Mouse (Mus musculus): ENCODE measurements around the gene Lmln. TPM values are rescaled to one million over a fixed set of nuclear protein-coding genes. Genes with fewer than 3 reads are reported as not detected.

The Lmln gene
- polyA plus RNA-seq, 1 experiment from 2014 or later, result 1.2 TPM

DNA sequence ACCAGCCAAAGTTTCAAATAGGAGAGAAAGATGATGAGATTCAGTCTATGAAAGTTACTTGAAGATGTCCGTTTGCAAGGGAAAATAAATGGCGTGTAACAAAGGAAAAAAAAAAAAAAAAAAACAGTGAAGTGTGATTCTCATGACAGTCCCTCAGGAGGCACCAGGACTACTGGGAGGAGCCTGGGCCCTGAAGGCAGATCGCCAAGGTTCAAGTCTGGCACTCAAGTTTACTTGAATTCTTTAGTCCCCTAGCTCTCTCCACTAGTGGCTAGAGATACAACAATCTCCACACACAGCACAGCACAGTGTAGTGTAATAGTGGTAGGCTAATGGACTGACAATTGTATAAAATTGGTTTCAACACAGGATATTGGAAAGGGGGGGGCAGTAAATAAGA is 40.9 kb upstream of the Lmln start:
- DNase-seq (ENCODE audit: low spot score), result no peak
- no peak for ATAC-seq (replicated peaks; ENCODE audit: insufficient number of reproducible peaks, low FRiP score, low TSS enrichment, low read depth)
- Histone ChIP-seq H3K4me3 (ENCODE audit: low read depth, low read length) (no peak overlapping the region), H3K36me3 (replicated peaks; ENCODE audit: control insufficient read depth, insufficient read depth, low read depth, low read length) (no peaks in the 10 kb centered on the region), H3K9me3 (replicated peaks; ENCODE audit: control insufficient read depth, low read length) (no peaks in the 10 kb centered on the region), H3K27ac (replicated peaks; ENCODE audit: low read depth, low read length) (no peak overlapping the region), H3K4me1 (ENCODE audit: control insufficient read depth, insufficient read depth, low read length) (no peaks in the 10 kb centered on the region), H3K9ac (replicated peaks; ENCODE audit: low read length) (no peak overlapping the region), H3K4me2 (ENCODE audit: low read depth, low read length) (no peak overlapping the region), H3K27me3 (ENCODE audit: control insufficient read depth, insufficient read depth, low read length) (no peaks in the 10 kb centered on the region)
- 70% methylated on average over 3 of the region's 3 CpGs for WGBS

DNA sequence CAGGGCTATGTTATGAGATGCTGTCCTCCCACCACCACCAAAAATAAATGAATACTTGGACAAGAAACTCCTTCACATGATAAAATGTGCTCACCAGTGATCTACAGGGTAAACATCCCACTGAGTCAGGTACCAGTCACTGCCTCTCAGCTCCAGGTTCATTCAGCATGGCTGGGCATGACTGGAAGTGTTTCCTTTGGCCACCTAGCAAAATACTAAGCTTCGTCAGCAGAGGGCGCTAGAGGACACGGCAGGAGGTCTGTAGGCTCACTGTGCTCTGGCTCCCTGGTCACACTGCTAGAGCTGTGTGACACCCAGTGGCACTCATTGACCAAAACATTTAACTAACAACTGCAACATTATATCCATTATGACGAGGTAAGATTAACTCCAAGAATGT is 38.6 kb upstream of the Lmln start:
- H3K4me1 ChIP-seq (ENCODE audit: control insufficient read depth, insufficient read depth, low read length), result no peaks in the 10 kb centered on the region
- no peaks in the 10 kb centered on the region for H3K36me3 ChIP-seq (replicated peaks; ENCODE audit: control insufficient read depth, insufficient read depth, low read depth, low read length)
- H3K4me3 ChIP-seq (ENCODE audit: low read depth, low read length), result no peak overlapping the region
- DNase-seq (ENCODE audit: low spot score), result peak; percentile 84
- 0 out of 2 replicates have a peak, but pooled peaks have one; percentile 48 for ATAC-seq (replicated peaks; ENCODE audit: insufficient number of reproducible peaks, low FRiP score, low TSS enrichment, low read depth)
- no peak overlapping the region for H3K4me2 ChIP-seq (ENCODE audit: low read depth, low read length)
- H3K9me3 ChIP-seq (replicated peaks; ENCODE audit: control insufficient read depth, low read length), result no peaks in the 10 kb centered on the region
- WGBS, result 4% methylated on average over 4 of the region's 4 CpGs
- H3K27me3 ChIP-seq (ENCODE audit: control insufficient read depth, insufficient read depth, low read length), result no peaks in the 10 kb centered on the region
- H3K27ac ChIP-seq (replicated peaks; ENCODE audit: low read depth, low read length), result no peak overlapping the region
- H3K9ac ChIP-seq (replicated peaks; ENCODE audit: low read length), result no peak overlapping the region

DNA sequence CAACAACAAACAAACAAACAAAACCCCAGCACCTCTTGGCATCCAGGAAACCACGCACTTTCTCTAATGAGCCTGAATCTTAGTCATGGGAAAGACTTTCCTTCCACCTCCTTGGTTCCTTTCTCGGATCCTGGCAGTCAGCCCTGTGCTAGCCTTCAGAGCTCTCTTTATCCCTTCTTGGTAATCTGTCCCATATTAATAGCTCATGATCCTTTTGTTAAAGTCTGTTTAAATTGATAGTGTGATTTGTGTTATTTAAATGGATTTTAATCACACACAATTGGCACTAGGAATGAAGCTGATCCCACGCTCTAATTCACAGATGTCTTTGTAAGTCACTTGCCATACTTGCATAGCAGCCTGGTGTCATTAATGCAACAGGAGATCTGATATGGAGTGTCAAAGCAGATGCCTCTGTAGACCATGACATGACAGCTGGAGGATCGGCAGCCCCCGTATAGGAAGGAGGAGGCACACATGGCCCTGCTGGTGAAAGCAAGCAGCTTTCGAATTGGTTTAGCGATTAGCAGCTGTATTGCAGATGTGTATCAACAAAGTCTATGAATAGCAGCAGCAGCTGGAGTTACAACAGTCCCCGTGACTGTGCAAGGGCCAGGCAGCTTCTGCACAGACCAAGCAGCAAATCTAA is 37.7 kb upstream of the Lmln start:
- ATAC-seq (replicated peaks; ENCODE audit: insufficient number of reproducible peaks, low FRiP score, low TSS enrichment, low read depth) (no peak), DNase-seq (ENCODE audit: low spot score) (no peak)
- H3K4me2 ChIP-seq (ENCODE audit: low read depth, low read length), result no peak overlapping the region
- H3K27me3 ChIP-seq (ENCODE audit: control insufficient read depth, insufficient read depth, low read length), result no peaks in the 10 kb centered on the region
- no peak overlapping the region for H3K4me3 ChIP-seq (ENCODE audit: low read depth, low read length)
- no peak overlapping the region for H3K27ac ChIP-seq (replicated peaks; ENCODE audit: low read depth, low read length)
- WGBS, result 74% methylated on average over 8 of the region's 8 CpGs
- H3K4me1 ChIP-seq (ENCODE audit: control insufficient read depth, insufficient read depth, low read length), result no peaks in the 10 kb centered on the region
- no peak overlapping the region for H3K9ac ChIP-seq (replicated peaks; ENCODE audit: low read length)
- H3K9me3 ChIP-seq (replicated peaks; ENCODE audit: control insufficient read depth, low read length), result no peaks in the 10 kb centered on the region
- no peaks in the 10 kb centered on the region for H3K36me3 ChIP-seq (replicated peaks; ENCODE audit: control insufficient read depth, insufficient read depth, low read depth, low read length)

DNA sequence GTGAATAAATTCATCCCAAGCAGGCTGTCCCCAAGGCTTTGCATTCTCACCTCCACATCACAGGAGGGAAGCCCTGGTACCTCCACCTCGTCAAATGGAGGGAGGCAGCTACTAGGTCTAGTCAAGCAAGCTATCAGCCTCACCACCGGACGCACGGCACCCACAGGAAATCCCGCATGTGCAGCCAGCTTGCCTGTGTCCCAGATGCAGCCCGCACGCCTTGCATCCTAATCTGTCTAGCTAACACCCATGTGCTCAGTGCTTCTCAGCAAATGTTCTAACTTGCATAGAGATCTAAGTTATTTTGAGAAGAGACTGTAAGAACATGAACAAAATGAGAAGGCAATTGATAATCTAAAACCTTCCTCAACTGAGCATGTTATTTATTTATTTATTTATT is 36.0 kb upstream of the Lmln start:
- no peak overlapping the region for H3K9ac ChIP-seq (replicated peaks; ENCODE audit: low read length)
- H3K4me2 ChIP-seq (ENCODE audit: low read depth, low read length), result no peak overlapping the region
- ATAC-seq (replicated peaks; ENCODE audit: insufficient number of reproducible peaks, low FRiP score, low TSS enrichment, low read depth) (no peak), DNase-seq (ENCODE audit: low spot score) (no peak)
- no peaks in the 10 kb centered on the region for H3K36me3 ChIP-seq (replicated peaks; ENCODE audit: control insufficient read depth, insufficient read depth, low read depth, low read length)
- H3K27ac ChIP-seq (replicated peaks; ENCODE audit: low read depth, low read length), result no peak overlapping the region
- H3K4me1 ChIP-seq (ENCODE audit: control insufficient read depth, insufficient read depth, low read length), result no peaks in the 10 kb centered on the region
- no peaks in the 10 kb centered on the region for H3K27me3 ChIP-seq (ENCODE audit: control insufficient read depth, insufficient read depth, low read length)
- 78% methylated on average over 7 of the region's 7 CpGs for WGBS
- no peak overlapping the region for H3K4me3 ChIP-seq (ENCODE audit: low read depth, low read length)
- H3K9me3 ChIP-seq (replicated peaks; ENCODE audit: control insufficient read depth, low read length), result no peaks in the 10 kb centered on the region

DNA sequence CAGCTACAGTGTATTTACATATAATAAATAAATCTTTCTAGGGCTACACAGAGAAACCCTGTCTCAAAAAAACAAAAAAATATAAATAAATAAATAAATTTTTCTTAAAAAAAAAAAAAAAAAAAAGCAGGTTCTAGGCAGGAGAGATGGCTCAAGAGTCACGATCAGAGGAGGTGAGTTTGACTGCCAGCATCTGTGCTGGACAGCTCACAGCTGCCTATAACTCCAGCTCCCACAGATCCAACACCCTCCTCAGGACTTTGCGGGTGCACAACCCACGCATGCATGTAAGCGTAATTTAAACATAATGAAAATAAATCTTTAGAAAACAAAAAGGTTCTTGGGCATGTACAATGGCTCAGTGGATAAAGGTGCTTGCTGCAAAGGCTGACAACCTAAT is 26.3 kb upstream of the Lmln start:
- H3K27me3 ChIP-seq (ENCODE audit: control insufficient read depth, insufficient read depth, low read length), result no peaks in the 10 kb centered on the region
- H3K36me3 ChIP-seq (replicated peaks; ENCODE audit: control insufficient read depth, insufficient read depth, low read depth, low read length), result no peaks in the 10 kb centered on the region
- H3K4me2 ChIP-seq (ENCODE audit: low read depth, low read length), result no peak overlapping the region
- DNase-seq (ENCODE audit: low spot score) (no peak), ATAC-seq (replicated peaks; ENCODE audit: insufficient number of reproducible peaks, low FRiP score, low TSS enrichment, low read depth) (no peak)
- no peaks in the 10 kb centered on the region for H3K4me1 ChIP-seq (ENCODE audit: control insufficient read depth, insufficient read depth, low read length)
- H3K4me3 ChIP-seq (ENCODE audit: low read depth, low read length), result no peak overlapping the region
- H3K9me3 ChIP-seq (replicated peaks; ENCODE audit: control insufficient read depth, low read length), result no peaks in the 10 kb centered on the region
- 79% methylated on average over 4 of the region's 4 CpGs for WGBS
- H3K9ac ChIP-seq (replicated peaks; ENCODE audit: low read length), result no peak overlapping the region
- H3K27ac ChIP-seq (replicated peaks; ENCODE audit: low read depth, low read length), result no peak overlapping the region

DNA sequence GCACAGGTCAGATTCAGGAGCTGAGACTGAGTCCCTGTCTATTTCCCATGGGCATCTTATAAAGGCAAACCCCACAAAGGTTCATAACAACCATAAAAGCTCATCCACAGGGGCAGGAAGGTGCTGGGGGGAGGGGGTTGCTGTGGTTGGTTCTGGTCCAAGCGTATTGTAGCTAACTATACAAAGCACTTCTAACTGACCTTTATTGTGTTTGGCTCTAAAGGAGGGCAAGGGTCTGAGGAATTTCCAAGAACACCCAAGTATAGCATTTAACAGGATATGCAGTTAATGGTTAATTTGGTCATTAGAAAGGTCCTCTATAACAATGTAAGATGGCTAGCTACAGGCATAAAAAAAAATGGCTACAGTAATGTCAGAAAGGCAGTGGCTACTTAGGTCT is 19.6 kb upstream of the Lmln start:
- Histone ChIP-seq H3K27ac (replicated peaks; ENCODE audit: low read depth, low read length) (no peak overlapping the region), H3K36me3 (replicated peaks; ENCODE audit: control insufficient read depth, insufficient read depth, low read depth, low read length) (no peaks in the 10 kb centered on the region), H3K9ac (replicated peaks; ENCODE audit: low read length) (no peak overlapping the region), H3K4me1 (ENCODE audit: control insufficient read depth, insufficient read depth, low read length) (no peaks in the 10 kb centered on the region), H3K4me3 (ENCODE audit: low read depth, low read length) (no peak overlapping the region), H3K27me3 (ENCODE audit: control insufficient read depth, insufficient read depth, low read length) (no peaks in the 10 kb centered on the region), H3K4me2 (ENCODE audit: low read depth, low read length) (no peak overlapping the region), H3K9me3 (replicated peaks; ENCODE audit: control insufficient read depth, low read length) (no peaks in the 10 kb centered on the region)
- WGBS, result 83% methylated on average over 1 of the region's 1 CpGs
- no peak for ATAC-seq (replicated peaks; ENCODE audit: insufficient number of reproducible peaks, low FRiP score, low TSS enrichment, low read depth)
- DNase-seq (ENCODE audit: low spot score), result no peak

DNA sequence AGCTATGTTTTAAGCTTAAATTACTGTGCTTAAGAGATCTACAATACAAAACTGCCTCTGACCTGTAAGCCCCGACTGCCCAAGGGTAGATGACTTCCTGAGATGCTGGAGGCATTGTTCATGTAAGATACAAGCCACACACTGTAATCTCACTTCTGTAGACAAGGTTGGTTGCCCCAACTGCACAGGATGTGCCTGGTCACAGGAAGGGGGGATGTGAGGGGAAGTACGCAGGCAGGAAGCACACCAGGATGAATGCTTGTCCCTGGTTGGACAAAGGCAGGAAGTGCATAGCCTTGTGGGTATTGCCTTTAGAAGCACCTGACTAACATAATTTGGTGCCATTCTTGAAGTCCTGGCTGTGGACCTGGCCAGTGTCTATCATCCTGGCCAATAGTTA is 19.1 kb upstream of the Lmln start:
- no peak overlapping the region for H3K4me3 ChIP-seq (ENCODE audit: low read depth, low read length)
- ATAC-seq (replicated peaks; ENCODE audit: insufficient number of reproducible peaks, low FRiP score, low TSS enrichment, low read depth), result no peak

DNA sequence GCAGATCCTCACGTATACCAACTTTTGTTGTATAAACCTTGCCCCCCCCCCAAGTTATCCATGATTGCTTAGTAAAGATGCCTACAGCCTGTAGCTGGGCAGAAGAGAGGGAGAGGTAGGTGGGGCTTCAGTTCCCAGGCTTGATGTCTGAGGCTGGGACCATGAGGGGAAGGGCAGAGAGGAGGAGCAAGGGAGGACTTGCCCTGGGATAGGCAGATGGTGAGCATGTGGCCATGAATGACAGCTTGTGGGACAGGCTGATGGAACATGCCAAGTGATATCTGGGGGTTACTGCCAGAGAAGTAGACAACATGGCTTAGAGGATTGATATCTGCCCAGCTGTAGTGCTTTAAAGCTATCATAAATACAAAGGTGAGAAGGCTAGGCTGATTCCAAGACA is 14.3 kb upstream of the Lmln start:
- no peak overlapping the region for H3K27ac ChIP-seq (replicated peaks; ENCODE audit: low read depth, low read length)
- H3K4me1 ChIP-seq (ENCODE audit: control insufficient read depth, insufficient read depth, low read length), result no peaks in the 10 kb centered on the region
- no peak for DNase-seq (ENCODE audit: low spot score)
- no peak overlapping the region for H3K4me3 ChIP-seq (ENCODE audit: low read depth, low read length)
- no peaks in the 10 kb centered on the region for H3K27me3 ChIP-seq (ENCODE audit: control insufficient read depth, insufficient read depth, low read length)
- WGBS, result 89% methylated on average over 1 of the region's 1 CpGs
- no peak for ATAC-seq (replicated peaks; ENCODE audit: insufficient number of reproducible peaks, low FRiP score, low TSS enrichment, low read depth)
- H3K4me2 ChIP-seq (ENCODE audit: low read depth, low read length), result no peak overlapping the region
- H3K9ac ChIP-seq (replicated peaks; ENCODE audit: low read length), result no peak overlapping the region
- no peaks in the 10 kb centered on the region for H3K36me3 ChIP-seq (replicated peaks; ENCODE audit: control insufficient read depth, insufficient read depth, low read depth, low read length)
- no peaks in the 10 kb centered on the region for H3K9me3 ChIP-seq (replicated peaks; ENCODE audit: control insufficient read depth, low read length)

More for the DNA sequence above, 19.1 kb upstream of the Lmln start:
- DNase-seq (ENCODE audit: low spot score), result no peak
- no peaks in the 10 kb centered on the region for H3K4me1 ChIP-seq (ENCODE audit: control insufficient read depth, insufficient read depth, low read length)
- no peaks in the 10 kb centered on the region for H3K27me3 ChIP-seq (ENCODE audit: control insufficient read depth, insufficient read depth, low read length)
- no peaks in the 10 kb centered on the region for H3K9me3 ChIP-seq (replicated peaks; ENCODE audit: control insufficient read depth, low read length)
- H3K9ac ChIP-seq (replicated peaks; ENCODE audit: low read length), result no peak overlapping the region
- no peak overlapping the region for H3K4me2 ChIP-seq (ENCODE audit: low read depth, low read length)
- H3K36me3 ChIP-seq (replicated peaks; ENCODE audit: control insufficient read depth, insufficient read depth, low read depth, low read length), result no peaks in the 10 kb centered on the region
- no peak overlapping the region for H3K27ac ChIP-seq (replicated peaks; ENCODE audit: low read depth, low read length)
- WGBS, result 70% methylated on average over 2 of the region's 2 CpGs
